Mouse (Mus musculus) kidney, adult 11 months (tissue): ENCODE measurements around the gene Sec16b.

ENCODE experiments used
- DNase-seq: peaks from one replicate; pipeline ENCODE4 v3.0.0; 2022

The Sec16b gene

DNA sequence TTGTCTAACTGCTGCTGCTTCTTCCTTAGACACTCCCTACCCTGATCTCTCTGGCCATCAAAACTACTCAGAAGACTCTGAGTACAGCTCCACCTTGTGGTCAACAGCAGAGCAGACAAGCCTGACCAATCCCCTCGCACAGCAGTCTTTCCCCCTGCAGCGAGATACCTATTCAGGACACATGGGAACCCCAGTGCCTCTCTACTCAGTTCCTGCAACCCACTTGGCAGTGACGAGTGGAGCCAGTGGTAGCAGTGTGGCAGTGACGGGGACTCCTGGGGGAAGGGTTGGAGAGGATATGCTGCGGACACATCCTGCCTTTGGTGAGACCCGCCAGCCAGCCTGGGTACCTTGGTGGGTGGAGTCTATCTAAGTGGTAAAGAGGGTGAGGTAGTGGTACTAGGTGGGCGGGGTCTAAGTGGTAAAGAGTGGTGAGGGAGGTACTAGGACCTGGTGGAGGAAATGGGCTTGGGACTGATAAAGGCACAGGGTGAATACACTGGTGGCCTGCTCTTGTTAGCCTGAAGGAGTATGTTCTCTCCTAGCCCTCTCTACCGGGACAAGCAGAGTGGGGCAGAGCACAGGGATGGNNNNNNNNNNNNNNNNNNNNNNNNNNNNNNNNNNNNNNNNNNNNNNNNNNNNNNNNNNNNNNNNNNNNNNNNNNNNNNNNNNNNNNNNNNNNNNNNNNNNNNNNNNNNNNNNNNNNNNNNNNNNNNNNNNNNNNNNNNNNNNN, 54.3 kb downstream of the Sec16b start:
- DNase-seq = no peak

DNA sequence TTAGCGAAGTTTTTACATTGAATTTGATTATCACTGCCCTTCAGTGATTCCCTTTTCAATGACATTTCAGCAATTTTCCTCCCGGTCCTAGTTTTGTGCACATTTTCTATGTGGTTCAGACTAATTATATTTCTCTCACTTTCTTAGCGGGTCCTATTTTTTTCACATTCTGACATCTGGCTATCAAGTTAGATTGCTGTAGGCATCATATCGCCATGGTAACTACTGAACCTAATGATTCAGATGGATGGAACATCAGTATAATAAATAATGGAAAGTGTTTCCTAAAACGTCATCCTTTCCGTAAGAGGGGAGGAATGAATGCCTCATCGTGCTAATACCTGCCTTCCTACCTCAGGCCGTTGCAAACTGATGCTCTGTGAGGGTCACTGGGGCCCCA, 61.3 kb downstream of the Sec16b start:
- DNase-seq = no peak

DNA sequence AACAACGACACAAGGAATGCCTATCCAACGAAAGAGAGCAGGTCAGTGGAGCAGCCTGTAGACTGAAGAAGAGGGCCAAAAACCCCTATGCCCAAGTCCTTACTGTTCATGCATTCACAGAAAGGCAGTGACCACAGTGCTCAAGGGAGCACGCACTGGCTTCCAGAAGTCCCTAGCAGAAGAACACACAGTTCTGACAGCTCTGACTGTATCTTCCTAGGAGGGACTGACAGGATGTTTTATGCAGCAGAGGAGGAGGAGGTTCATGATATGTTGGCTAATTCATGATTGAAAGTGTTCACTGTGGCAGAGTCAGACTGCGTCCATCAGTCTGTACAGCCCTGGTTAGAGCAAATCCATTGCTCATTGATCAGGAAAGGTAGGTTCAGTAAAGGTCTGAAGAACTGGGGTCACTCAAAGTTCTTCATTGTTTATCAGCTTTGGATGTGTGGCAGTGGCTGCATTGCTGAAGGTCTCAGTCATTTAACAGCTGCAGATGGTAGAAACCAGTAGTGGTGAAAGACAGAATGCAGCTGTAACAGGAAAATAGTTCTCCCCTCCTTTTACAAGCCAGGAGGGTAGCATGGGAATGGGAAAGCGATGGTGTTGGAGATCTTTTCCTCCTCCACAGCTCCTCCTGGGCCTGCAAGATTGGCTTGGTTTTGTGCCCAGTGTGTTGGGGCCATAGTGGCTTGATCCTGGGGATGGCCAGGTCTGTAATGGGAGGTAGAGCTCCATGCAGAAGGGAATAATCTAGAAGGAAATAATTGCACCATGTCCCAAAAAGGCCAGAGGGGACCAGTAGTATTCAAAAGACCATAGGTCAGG, 62.9 kb downstream of the Sec16b start:
- no peak for DNase-seq

DNA sequence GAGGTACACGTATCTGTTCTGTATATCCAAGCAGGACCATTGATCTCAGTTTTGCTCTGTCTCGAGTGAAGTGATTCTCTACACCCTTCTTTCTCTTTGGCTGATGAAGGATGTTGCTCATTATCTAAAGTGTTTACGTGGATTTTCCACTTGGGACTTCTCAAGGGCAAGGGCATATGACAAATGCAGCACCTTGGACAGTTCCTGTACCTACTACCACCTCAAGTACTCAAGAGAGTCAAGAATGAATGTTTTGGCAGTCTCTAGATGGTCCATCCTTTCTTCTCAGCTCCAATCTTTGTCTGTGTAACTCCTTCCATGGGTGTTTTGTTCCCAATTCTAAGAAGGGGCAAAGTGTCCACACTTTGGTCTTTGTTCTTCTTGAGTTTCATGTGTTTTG, 68.8 kb downstream of the Sec16b start:
- DNase-seq = no peak

DNA sequence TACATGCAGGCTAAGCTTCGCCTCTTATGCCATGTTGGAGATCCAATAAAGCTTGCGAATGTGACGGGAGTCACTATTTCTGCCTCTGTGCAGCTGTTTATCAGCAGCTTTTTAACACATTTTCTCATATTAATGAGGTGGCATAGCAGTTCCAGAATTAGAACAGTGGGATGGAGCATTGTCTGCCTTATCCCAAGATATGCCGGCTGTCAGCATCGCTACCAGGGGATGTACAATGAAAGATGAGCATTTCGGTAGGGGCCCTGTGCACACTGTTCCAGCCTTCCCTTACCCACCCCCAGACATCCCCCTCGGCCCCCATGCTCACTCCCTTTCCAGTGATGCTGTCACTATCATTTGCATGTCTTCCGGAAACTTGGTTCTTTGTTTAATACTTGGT, 71.8 kb downstream of the Sec16b start:
- DNase-seq = no peak

DNA sequence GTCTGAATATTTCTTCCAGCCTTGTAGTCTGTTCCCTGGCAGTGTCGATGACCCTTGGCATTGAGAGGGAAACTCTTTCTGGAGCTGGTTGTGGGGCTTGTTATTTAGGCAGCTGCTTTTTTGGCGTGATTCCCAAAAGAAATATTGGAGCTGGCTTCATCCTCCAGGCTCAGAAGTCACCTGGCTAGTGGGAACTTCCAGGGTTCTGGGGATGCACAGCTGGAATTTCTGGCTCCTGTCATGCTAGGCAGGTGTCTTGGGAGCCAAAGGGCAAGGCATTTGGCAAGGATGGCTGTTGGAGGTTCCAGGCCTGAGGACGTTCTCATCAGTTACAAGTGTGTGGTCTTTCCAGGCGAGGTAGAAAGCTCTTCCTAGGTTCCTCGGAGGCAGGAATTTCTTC, 80.0 kb downstream of the Sec16b start:
- DNase-seq = peak; percentile 24

DNA sequence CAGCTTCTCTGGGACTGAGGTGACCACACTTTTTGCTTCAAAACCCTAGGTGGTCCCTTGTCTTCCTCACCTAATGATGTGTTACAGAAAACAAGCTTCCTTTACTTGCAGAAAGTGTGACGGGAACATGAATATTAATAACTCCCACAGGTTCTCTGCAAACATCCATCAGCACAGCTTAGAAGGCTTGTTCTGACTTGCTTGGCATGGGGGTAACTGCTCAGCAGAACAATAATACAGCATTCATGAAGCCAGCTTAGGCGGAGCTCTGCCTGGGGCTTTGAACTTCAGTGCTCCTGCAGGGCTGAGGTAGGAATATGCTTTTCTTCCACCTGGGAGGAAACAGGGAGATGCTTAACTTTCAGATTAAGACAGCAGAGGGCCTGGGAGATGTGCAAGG, 85.5 kb downstream of the Sec16b start:
- no peak for DNase-seq

DNA sequence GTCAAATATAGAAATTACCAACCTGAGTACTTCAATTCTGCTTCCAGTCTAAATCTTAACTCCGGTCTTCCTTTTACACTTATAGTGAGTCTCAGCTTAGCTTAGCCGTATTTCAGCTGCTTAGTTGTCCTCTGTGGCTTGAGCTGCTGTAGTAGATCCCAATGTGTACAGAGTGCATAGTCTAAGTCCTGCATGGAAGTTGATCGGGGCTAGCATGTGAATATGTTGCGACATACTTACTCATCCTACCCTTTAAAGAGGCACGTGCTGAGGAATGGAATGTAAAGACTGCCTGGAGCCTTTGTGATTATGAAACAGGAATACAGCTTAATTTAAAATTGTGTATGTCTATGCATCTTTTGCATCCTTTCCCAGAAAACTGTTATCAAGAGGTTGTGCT, 88.0 kb downstream of the Sec16b start:
- no peak for DNase-seq

DNA sequence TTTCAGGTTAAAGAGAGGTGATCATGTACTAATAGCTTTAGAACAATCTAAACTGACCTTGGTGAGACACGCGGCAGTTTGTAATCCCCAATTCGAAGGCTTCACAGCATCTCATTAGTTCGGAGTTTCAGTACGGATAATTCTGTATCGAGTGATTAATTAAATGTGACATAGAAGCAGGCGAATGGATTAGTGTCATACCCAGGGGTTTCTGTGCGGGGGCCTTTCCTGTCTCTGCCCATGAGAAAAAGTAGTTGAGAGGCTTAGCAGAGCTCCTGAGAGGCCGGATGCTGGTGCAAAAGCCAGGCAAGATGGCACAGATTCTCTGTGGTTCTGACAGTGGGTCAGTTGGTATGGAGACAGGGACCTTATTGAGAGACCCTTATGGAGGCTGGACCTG, 88.6 kb downstream of the Sec16b start:
- no peak for DNase-seq

DNA sequence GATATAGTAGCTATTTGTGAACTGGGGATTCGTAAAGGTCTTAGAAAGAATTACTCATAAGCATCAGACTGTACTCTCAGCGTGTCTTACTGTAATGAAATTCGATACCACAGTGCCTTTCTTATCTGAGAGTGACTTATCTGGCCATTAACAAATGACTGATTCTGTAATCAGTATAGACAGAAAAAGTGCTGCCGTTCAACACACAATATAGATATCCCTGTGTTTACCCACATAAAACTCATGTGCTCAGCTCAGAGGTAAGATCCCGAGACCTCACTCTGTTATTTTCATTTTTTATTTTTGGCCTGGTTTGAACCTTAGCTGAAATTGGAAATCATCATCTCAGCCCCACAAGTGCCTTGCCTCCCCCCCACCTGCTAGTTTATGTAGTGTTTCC, 98.0 kb downstream of the Sec16b start:
- no peak for DNase-seq
